Mouse (Mus musculus): ENCODE results near the gene Sqor.

- no peak for TF ChIP-seq CTCF (IDR thresholded peaks at IDR 0.05; ENCODE audit: low read depth)
- no peak for TF ChIP-seq EP300 (IDR thresholded peaks at IDR 0.05; ENCODE audit: low read depth)
Measured at GRCm38 (mm10) chr2:122783730-122784129, 18.7 kb downstream of the Sqor start.
